Mouse (Mus musculus) kidney, adult 2 months (tissue): Measurements from ENCODE around the gene Aurka. TPM values are rescaled to one million over a fixed set of nuclear protein-coding genes. Genes with fewer than 3 reads are reported as not detected.

Experiments
- DNase-seq: peaks from one replicate; pipeline ENCODE4 v3.0.0; 2021
- H3K27ac ChIP-seq: fragments of 200-500 bp; 2 replicates; pipeline ENCODE4 v1.5.1; 2012; ENCODE audit warnings: low read depth, low read length, control low read depth, inconsistent platforms; ENCODE audit not compliant: insufficient read depth
- H3K27me3 ChIP-seq: fragments of 200-500 bp; replicated peaks from 2 replicates; pipeline ENCODE4 v1.6.1; 2012; ENCODE audit warnings: mild to moderate bottlenecking, moderate library complexity, low read length, inconsistent platforms; ENCODE audit not compliant: control insufficient read depth, insufficient read depth
- H3K36me3 ChIP-seq: fragments of 200-500 bp; 2 replicates; pipeline ENCODE4 v1.6.1; 2012; ENCODE audit warnings: mild to moderate bottlenecking, moderate library complexity, low read length, inconsistent platforms; ENCODE audit not compliant: control insufficient read depth, insufficient read depth
- H3K4me1 ChIP-seq: fragments of 200-500 bp; 2 replicates; pipeline ENCODE4 v1.6.1; 2011; ENCODE audit warnings: low read length; ENCODE audit not compliant: control insufficient read depth, insufficient read depth
- H3K4me3 ChIP-seq: fragments of 200-500 bp; 2 replicates; pipeline ENCODE4 v1.5.1; 2011; ENCODE audit warnings: mild to moderate bottlenecking, low read depth, low read length, control low read depth; ENCODE audit not compliant: insufficient read depth
- CTCF ChIP-seq: fragments of 200-500 bp; conservative IDR thresholded peaks from 2 replicates; pipeline ENCODE4 v1.5.1; 2011; ENCODE audit warnings: low read depth, mild to moderate bottlenecking, control low read depth, low read length, moderate library complexity, mixed read lengths; ENCODE audit not compliant: insufficient read depth, insufficient read length
- POLR2A ChIP-seq: fragments of 200-500 bp; IDR thresholded peaks from one replicate; pipeline ENCODE4 v1.6.1; 2011; ENCODE audit warnings: low read depth, low read length, control low read depth
- WGBS: fragments of 180-500 bp; shearing (Covaris S2); methylation state at CpG from one replicate; pipeline ENCODE4 v1.1.7; 2018; 5-methylcytosine and 5-hydroxymethylcytosine counted together
- polyA plus RNA-seq: library from polyadenylated mRNA; depleted of rRNA; stranded (reverse); fragments of >200 nt; gene quantifications from 2 replicates; pipeline ENCODE4 v1.2.3, GENCODE M21; 2012

Gene Aurka
- polyA plus RNA-seq, 1 experiment, result 0.92 TPM

DNA sequence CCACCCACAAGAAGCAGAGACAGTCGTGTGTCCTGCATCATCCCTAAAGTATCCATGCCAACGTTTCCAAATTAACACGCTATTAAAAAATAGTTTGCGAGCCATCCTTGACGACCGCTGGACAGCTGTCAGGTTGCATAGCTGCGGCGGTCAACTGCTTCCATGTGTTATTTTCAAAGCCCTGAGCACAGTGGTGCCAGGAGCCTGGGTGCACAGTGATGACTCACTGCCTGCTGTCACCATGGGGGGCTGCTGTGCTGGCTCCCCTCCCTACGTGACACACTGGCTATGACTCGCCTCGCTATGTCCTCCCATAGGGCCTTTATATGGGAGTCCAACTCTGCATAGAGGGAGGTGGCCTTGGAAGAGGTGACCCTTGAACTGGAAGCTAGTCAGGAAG is 40.8 kb upstream of the Aurka start:
- Histone ChIP-seq H3K36me3 (no peaks in the 10 kb centered on the region), H3K27ac (no peak overlapping the region), H3K4me3 (no peak overlapping the region), H3K4me1 (no peaks in the 10 kb centered on the region), H3K27me3 (no peaks in the 10 kb centered on the region)
- TF ChIP-seq POLR2A (no peak), CTCF (no peak)
- 83% methylated on average over 11 of the region's 11 CpGs for WGBS
- DNase-seq, result no peak

DNA sequence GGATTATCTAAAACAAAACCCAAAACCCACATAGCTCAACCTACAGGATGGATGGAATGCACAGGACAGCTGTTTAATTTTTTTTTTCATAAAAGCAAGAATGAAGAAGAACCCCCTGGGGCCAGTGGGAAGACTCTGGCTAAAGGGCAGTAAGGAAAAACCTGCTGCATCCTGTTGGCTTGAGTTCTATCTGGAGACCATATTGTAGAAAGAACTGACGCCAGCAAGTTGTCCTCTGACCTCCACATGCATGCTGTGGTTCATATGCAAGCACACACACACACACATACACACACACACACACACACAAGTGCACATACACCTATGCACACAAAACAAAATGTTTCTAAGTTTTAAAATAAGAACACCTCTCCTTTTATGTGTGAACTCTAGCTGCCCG is 40.4 kb upstream of the Aurka start:
- Histone ChIP-seq H3K4me1 (no peaks in the 10 kb centered on the region), H3K27me3 (no peaks in the 10 kb centered on the region), H3K27ac (no peak overlapping the region), H3K36me3 (no peaks in the 10 kb centered on the region), H3K4me3 (no peak overlapping the region)
- no peak for DNase-seq
- 91% methylated on average over 2 of the region's 2 CpGs for WGBS
- TF ChIP-seq CTCF, result no peak
- TF ChIP-seq POLR2A, result no peak

DNA sequence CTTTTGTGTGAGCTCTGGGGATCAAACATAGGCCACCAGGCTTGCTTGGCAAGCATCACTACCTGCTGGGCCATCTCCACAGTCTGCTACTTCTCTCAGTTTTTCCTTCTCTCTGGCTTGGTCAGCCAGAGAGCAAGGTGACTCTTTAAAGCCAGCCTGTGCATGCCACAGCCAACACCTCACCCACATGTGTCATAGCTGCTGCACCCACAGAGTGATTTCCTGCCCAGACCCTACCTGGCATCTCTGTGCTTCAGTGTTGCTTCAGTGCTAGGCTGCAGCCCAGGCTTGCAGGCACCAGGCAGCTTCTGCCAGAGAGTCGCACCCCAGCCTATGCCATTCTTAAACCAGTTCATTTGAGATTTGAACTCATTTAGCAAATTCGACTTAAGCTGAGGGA is 37.2 kb upstream of the Aurka start:
- no peak overlapping the region for H3K4me3 ChIP-seq
- no peaks in the 10 kb centered on the region for H3K36me3 ChIP-seq
- H3K4me1 ChIP-seq, result no peaks in the 10 kb centered on the region
- whole genome bisulfite sequencing, result 87% methylated on average over 2 of the region's 2 CpGs
- H3K27me3 ChIP-seq, result no peaks in the 10 kb centered on the region
- no peak overlapping the region for H3K27ac ChIP-seq
- no peak for TF ChIP-seq CTCF
- no peak for TF ChIP-seq POLR2A
- DNase-seq, result no peak

DNA sequence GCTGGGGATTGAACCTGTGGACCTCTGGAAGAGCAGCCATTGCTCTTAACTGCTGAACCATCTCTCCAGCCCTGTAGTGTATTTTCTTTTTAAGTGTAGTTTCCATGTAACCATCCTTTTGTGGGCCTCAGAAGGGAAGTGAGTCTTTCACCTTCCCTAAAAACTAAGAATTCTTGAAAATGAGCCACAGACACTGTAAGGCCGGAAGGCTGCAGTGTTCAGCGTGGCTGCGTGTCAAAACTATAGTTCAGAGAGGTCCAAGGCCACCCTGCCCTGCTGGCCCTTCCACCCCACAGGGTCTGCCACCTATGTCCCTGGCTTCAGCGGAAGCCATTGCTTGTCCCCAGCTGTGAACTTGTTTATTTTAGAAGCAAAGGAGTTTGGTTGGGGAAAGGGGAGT is 35.8 kb upstream of the Aurka start:
- Histone ChIP-seq H3K4me3 (no peak overlapping the region), H3K36me3 (no peaks in the 10 kb centered on the region), H3K27ac (no peak overlapping the region), H3K4me1 (no peaks in the 10 kb centered on the region), H3K27me3 (no peaks in the 10 kb centered on the region)
- TF ChIP-seq CTCF, result no peak
- no peak for TF ChIP-seq POLR2A
- peak; percentile 15 for DNase-seq
- 47% methylated on average over 4 of the region's 4 CpGs for WGBS

DNA sequence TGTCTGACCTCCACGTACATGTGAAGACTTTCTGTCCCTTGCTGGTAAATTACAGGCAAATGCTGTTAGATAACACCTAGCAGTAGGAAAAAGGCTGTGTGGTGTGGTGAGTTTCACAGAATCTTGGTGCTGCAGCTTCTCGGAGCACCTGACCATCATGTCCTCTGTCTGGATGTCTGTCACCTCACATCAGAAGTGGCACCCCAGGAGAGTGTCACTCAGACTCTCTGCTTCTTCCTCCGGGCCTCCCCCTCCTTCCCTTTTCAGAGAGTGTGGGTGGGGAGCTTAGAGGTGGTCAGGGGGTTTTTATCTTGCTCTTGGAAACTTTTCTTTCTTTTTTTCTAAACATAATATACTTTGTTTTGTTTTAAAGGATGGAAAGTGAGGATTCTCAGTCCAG is 34.7 kb upstream of the Aurka start:
- no peak overlapping the region for H3K27ac ChIP-seq
- no peak for TF ChIP-seq CTCF
- TF ChIP-seq POLR2A, result no peak
- 75% methylated on average over 3 of the region's 3 CpGs for WGBS

DNA sequence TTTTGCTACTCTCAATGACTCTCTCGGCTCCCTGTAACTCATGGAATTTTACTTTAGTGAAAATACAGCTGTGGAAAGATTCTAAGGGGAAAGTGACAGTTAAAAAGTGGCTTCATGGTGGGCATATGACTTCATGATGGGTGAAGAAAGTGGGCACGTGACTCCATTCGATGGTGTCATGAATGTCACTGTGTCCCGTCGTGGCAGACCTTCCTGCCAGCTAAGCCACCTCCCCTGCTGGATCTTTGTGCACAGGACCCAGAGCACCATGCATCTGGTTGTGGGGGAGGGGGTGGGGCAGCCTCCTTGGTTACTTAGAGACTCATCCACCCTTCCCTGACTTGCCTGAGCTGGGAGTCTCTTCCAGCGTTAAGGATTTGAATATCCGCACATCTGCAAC is 33.9 kb upstream of the Aurka start:
- DNase-seq, result no peak
- WGBS, result 58% methylated on average over 7 of the region's 7 CpGs
- no peak overlapping the region for H3K27ac ChIP-seq
- TF ChIP-seq CTCF (no peak), POLR2A (no peak)
- no peaks in the 10 kb centered on the region for H3K27me3 ChIP-seq
- no peak overlapping the region for H3K4me3 ChIP-seq
- no peaks in the 10 kb centered on the region for H3K36me3 ChIP-seq
- no peaks in the 10 kb centered on the region for H3K4me1 ChIP-seq

More for the DNA sequence above, 34.7 kb upstream of the Aurka start:
- Histone ChIP-seq H3K4me1 (no peaks in the 10 kb centered on the region), H3K27me3 (no peaks in the 10 kb centered on the region), H3K4me3 (no peak overlapping the region), H3K36me3 (no peaks in the 10 kb centered on the region)
- DNase-seq, result no peak

DNA sequence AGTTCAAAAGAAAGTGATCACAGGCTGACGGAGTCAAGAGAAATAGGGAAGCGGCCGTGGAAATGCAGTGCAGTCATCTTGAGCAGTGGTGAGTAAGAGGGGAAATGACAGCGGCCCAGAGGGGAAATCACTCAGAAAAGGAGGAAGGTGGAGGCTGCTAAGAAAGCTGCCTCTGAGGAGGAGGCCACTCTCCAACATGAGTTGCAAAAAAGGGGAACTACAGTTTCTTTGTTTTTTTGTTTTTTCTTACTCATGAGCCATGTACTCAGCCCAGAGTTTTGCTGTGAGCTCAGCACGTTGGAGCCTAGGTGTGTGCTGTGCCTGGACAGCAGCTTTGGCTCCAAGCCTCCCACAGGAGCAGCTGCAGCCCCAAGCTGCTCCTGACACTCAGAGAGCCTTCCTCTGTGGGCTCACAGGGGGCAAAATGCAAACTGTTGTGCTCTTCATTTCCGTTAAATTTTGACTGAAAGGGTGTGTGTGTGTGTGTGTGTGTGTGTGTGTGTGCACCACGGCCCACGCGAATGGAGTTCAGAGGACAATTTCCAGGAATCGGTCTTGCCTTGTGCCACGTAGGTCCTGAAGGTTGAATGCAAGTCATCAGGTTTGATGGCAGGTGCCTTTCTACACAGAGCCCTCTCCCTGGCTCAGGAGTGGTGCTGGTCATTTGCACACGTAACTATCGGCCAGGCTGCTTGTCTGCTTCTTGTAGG is 30.9 kb upstream of the Aurka start:
- H3K27ac ChIP-seq, result no peak overlapping the region
- H3K27me3 ChIP-seq, result no peaks in the 10 kb centered on the region
- no peaks in the 10 kb centered on the region for H3K4me1 ChIP-seq
- no peak for TF ChIP-seq POLR2A
- TF ChIP-seq CTCF, result no peak
- 50% methylated on average over 13 of the region's 13 CpGs for WGBS
- no peak overlapping the region for H3K4me3 ChIP-seq
- DNase-seq, result peak; percentile 36
- no peaks in the 10 kb centered on the region for H3K36me3 ChIP-seq
